Mouse (Mus musculus) B cell, adult 2 months (primary cell): ENCODE measurements at regions not wholly inside any gene's neighbourhood (a gene's known extent, or its start where the extent isn't known, plus 50 kb on each side); places are given as distances from the start of the nearest gene placed in this dataset.
A peak's percentile ranks its signal among the peaks of the same experiment; 100 is the strongest.

Source experiments
- DNase-seq, 2 experiments: peaks; one replicate each; pipeline ENCODE4 v3.0.0; 2022

GRCm38 (mm10) chr2:50687672-50688151 is 391.1 kb upstream of the Mmadhc start:
- peak; percentile 40 to 51 for DNase-seq

GRCm38 (mm10) chr2:50687222-50687621 is 390.6 kb upstream of the Mmadhc start:
- DNase-seq, result peak in 1 of 2 experiments; percentile 11

GRCm38 (mm10) chr2:50677456-50677855 is 380.9 kb upstream of the Mmadhc start:
- DNase-seq, result peak; percentile 40 to 45

GRCm38 (mm10) chr2:50675736-50676550 is 379.3 kb upstream of the Mmadhc start:
- DNase-seq, result peak in 1 of 2 experiments; percentile 28

GRCm38 (mm10) chr2:50674856-50675175 is 378.2 kb upstream of the Mmadhc start:
- no peak for DNase-seq

GRCm38 (mm10) chr2:50674151-50674855 is 377.7 kb upstream of the Mmadhc start:
- DNase-seq, result no peak

GRCm38 (mm10) chr2:50669297-50669696 is 372.7 kb upstream of the Mmadhc start:
- no peak for DNase-seq

GRCm38 (mm10) chr2:50668789-50669188 is 372.2 kb upstream of the Mmadhc start:
- DNase-seq, result no peak

- DNase-seq, result no peak
These were observed 370.6 kb upstream of the Mmadhc start for GRCm38 (mm10) chr2:50667180-50667579.

- no peak for DNase-seq
These were observed 365.9 kb upstream of the Mmadhc start for GRCm38 (mm10) chr2:50662504-50662903.

GRCm38 (mm10) chr2:50660000-50660399 is 363.4 kb upstream of the Mmadhc start:
- DNase-seq, result no peak

- DNase-seq, result no peak
These were observed 361.2 kb upstream of the Mmadhc start for GRCm38 (mm10) chr2:50657826-50658225.

GRCm38 (mm10) chr2:50656351-50656750 is 359.8 kb upstream of the Mmadhc start:
- DNase-seq, result no peak

GRCm38 (mm10) chr2:50654953-50655324 is 358.3 kb upstream of the Mmadhc start:
- no peak for DNase-seq

GRCm38 (mm10) chr2:50654221-50654952 is 357.8 kb upstream of the Mmadhc start:
- DNase-seq, result no peak

GRCm38 (mm10) chr2:50653121-50653615 is 356.6 kb upstream of the Mmadhc start:
- no peak for DNase-seq

GRCm38 (mm10) chr2:50649656-50650055 is 353.1 kb upstream of the Mmadhc start:
- DNase-seq, result no peak

GRCm38 (mm10) chr2:50643219-50643618 is 346.6 kb upstream of the Mmadhc start:
- DNase-seq, result peak; percentile 10 to 21

GRCm38 (mm10) chr2:50642198-50642597 is 345.6 kb upstream of the Mmadhc start:
- no peak for DNase-seq

GRCm38 (mm10) chr2:50635896-50636295 is 339.3 kb upstream of the Mmadhc start:
- DNase-seq, result no peak

- DNase-seq, result no peak
These were observed 335.2 kb upstream of the Mmadhc start for GRCm38 (mm10) chr2:50631786-50632185.

- no peak for DNase-seq
These were observed 330.9 kb upstream of the Mmadhc start for GRCm38 (mm10) chr2:50627501-50627900.

GRCm38 (mm10) chr2:50625233-50625749 is 328.7 kb upstream of the Mmadhc start:
- DNase-seq, result no peak
